Mouse (Mus musculus) liver, embryonic 14.5 days (tissue): ENCODE measurements at regions not wholly inside any gene's neighbourhood (a gene's known extent, or its start where the extent isn't known, plus 50 kb on each side); places are given as distances from the start of the nearest gene placed in this dataset.

Experiments
- ATAC-seq: fragments of 200-750 bp; cut with Nextera tagmentation; 2 replicates; pipeline ENCODE4 v1.8.0; 2017; ENCODE audit warnings: moderate number of reproducible peaks, mild to moderate bottlenecking, moderate library complexity; ENCODE audit not compliant: insufficient read depth
- DNase-seq, 3 experiments: peaks; one replicate each; pipeline ENCODE4 v3.0.0-alpha.2; 2012 to 2013; ENCODE audit warnings: low read depth in 3 of 3, low spot score in 3 of 3
- H3K27ac ChIP-seq: fragments of 300-500 bp; sonication (generic); 2 replicates; pipeline ENCODE4 v1.5.1; 2014; ENCODE audit warnings: moderate library complexity, mild to moderate bottlenecking, control low read depth, inconsistent platforms
- H3K27me3 ChIP-seq: fragments of 300-500 bp; sonication (generic); 2 replicates; pipeline ENCODE4 v1.6.1; 2014; ENCODE audit warnings: mild to moderate bottlenecking, low read length, moderate library complexity; ENCODE audit not compliant: control insufficient read depth, insufficient read depth
- H3K36me3 ChIP-seq: fragments of 300-500 bp; sonication (generic); replicated peaks from 2 replicates; pipeline ENCODE4 v1.6.1; 2014; ENCODE audit warnings: low read depth; ENCODE audit not compliant: control insufficient read depth, insufficient read depth
- H3K4me1 ChIP-seq, 2 experiments: fragments of 200-500 bp in 1 of 2; fragments of 300-500 bp in 1 of 2; sonication (generic) in 1 of 2; replicated peaks; 2 replicates each; pipeline ENCODE4 v1.6.1; 2012 to 2014; ENCODE audit warnings: antibody characterized with exemption in 1 of 2, inconsistent platforms in 1 of 2, low read length in 1 of 2; ENCODE audit not compliant: control insufficient read depth in 2 of 2, insufficient read depth in 2 of 2
- H3K4me2 ChIP-seq: fragments of 300-500 bp; sonication (generic); 2 replicates; pipeline ENCODE4 v1.6.1; 2014; ENCODE audit warnings: low read depth, mild to moderate bottlenecking, control low read depth, moderate library complexity
- H3K4me3 ChIP-seq, 2 experiments: fragments of 200-500 bp in 1 of 2; fragments of 300-500 bp in 1 of 2; sonication (generic) in 1 of 2; 2 replicates each; pipeline ENCODE4 v1.5.1; 2012 to 2014; ENCODE audit warnings: low read depth in 2 of 2, low read length in 2 of 2, mild to moderate bottlenecking in 2 of 2, control low read depth in 1 of 2, inconsistent platforms in 1 of 2, moderate library complexity in 1 of 2; ENCODE audit not compliant: insufficient read depth in 1 of 2
- H3K9ac ChIP-seq: fragments of 300-500 bp; sonication (generic); replicated peaks from 2 replicates; pipeline ENCODE4 v1.6.1; 2014; ENCODE audit warnings: mild to moderate bottlenecking, control low read depth, moderate library complexity
- H3K9me3 ChIP-seq: fragments of 300-500 bp; sonication (generic); 2 replicates; pipeline ENCODE4 v1.6.1; 2016; ENCODE audit warnings: low read length, mixed read lengths; ENCODE audit not compliant: control insufficient read depth
- CTCF ChIP-seq: IDR thresholded peaks from 2 replicates; pipeline ENCODE4 v1.5.1; 2016; ENCODE audit warnings: antibody characterized with exemption, low read depth, control low read depth
- EP300 ChIP-seq: IDR thresholded peaks from 2 replicates; pipeline ENCODE4 v1.6.1; 2016; ENCODE audit warnings: antibody characterized with exemption, low read depth
- WGBS: fragments of 180-500 bp; shearing (Covaris S2); extraction: QIAGEN DNeasy Blood & Tissue Kit; methylation state at CpG from one replicate; pipeline ENCODE4 v1.1.7; 2014; ENCODE audit not compliant: insufficient replicate concordance; 5-methylcytosine and 5-hydroxymethylcytosine counted together

DNA sequence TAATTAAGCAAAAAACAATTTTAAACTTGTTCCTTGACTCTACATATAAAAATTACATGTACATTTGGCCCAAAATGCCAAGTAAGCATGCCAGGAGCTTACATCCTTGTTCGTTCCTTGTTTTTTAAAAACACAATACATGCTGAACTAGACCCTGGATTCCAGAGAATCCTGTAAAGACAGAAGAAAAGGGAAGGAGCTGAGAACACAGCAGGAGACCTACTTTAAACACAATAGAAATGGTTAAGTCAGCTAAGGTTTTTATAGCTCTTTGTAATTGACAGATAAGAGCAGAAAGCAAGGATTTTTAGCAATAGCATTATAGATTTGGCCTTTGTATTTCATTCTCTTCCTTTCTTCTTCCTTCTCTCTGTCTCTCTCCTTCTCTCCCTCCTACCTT, 292.5 kb upstream of the Meis2 start:
- Histone ChIP-seq H3K4me3 (no peak overlapping the region), H3K36me3 (no peaks in the 10 kb centered on the region), H3K9ac (no peak overlapping the region), H3K27me3 (no peaks in the 10 kb centered on the region), H3K4me1 (no peaks in the 10 kb centered on the region), H3K4me2 (no peak overlapping the region), H3K27ac (no peak overlapping the region), H3K9me3 (no peaks in the 10 kb centered on the region)
- DNase-seq (no peak), ATAC-seq (no peak)
- no peak for TF ChIP-seq CTCF
- no peak for TF ChIP-seq EP300
- WGBS = 41% methylated on average over 1 of the region's 1 CpGs

DNA sequence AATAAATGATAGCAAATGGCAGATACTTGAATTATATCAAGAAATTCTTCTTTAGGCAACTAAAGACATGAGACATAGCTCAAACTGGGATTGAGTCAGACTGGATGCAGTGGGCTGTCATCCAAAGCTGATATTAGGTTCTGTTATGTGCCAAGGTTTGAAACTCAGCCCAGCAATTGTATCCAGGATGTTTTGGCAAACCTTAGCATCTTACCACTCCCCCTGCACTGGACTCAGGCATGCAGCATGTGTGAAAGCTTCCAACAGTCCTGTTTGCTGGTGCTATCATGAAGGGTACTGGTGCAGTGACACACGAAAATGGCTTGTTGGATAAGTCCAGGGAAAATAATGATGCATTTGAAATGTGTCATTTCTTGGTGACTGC, 282.9 kb upstream of the Meis2 start:
- WGBS = 37% methylated on average over 1 of the region's 1 CpGs
- Histone ChIP-seq H3K36me3 (no peaks in the 10 kb centered on the region), H3K4me1 (no peaks in the 10 kb centered on the region), H3K9ac (no peak overlapping the region), H3K4me2 (no peak overlapping the region), H3K4me3 (no peak overlapping the region), H3K27me3 (no peaks in the 10 kb centered on the region), H3K27ac (no peak overlapping the region), H3K9me3 (no peaks in the 10 kb centered on the region)
- DNase-seq (no peak), ATAC-seq (no peak)
- no peak for TF ChIP-seq CTCF
- no peak for TF ChIP-seq EP300

DNA sequence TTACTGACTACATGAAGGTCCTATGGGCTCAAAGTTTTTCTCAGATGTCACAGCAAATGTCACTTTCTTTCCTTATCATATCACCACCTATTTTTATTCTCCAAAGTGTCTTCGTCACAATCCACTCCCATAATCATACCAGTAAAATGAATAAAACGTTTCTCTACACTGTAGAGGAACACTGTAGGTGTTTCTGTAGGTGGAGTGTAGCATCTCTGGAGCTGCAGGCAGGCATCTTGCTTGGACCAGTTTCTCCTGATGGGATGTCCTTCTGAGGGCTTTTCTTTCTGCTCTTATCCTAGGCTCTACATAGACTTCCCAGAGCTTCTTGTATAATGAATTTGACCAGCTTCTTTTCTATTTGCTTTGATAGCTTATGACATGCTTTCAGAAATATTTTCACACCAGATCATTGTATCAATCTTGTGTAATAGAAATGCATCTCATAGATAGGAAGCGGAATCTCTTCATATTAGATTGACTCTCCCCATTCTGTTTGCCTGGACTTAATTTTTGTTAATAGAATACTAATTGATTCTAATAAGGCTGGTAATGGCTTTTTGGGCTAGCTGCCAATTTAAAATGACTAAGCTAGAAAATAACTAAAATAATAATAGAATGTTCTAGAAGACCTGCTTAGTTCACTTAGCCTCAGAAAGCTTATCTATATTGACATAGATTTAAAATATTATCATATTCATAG, 282.3 kb upstream of the Meis2 start:
- Histone ChIP-seq H3K36me3 (no peaks in the 10 kb centered on the region), H3K9ac (no peak overlapping the region), H3K9me3 (no peaks in the 10 kb centered on the region), H3K27ac (no peak overlapping the region), H3K4me2 (no peak overlapping the region), H3K27me3 (no peaks in the 10 kb centered on the region), H3K4me3 (no peak overlapping the region), H3K4me1 (no peaks in the 10 kb centered on the region)
- WGBS = 48% methylated on average over 3 of the region's 3 CpGs
- no peak for TF ChIP-seq CTCF
- TF ChIP-seq EP300 = no peak
- ATAC-seq (no peak), DNase-seq (no peak)

DNA sequence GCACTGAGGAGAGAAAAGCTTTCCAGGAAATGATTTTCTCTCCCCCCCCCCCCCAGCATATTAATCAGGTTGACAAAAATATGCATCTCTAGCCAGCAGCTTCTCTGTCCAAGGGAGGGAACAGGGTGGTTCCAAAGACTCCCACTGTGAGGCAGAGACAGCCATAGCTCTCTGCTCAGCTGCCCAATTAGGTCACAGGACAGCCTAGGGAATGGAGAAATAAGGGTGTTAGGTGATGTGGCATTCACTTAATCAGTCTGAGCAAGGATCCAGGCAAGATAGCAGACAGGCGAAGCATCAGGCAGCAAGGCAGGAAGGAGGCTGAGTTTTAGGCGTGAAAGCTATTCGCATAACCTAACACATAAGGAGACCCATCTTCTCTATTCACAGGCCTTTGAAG, 266.2 kb upstream of the Meis2 start:
- Histone ChIP-seq H3K27me3 (no peaks in the 10 kb centered on the region), H3K4me1 (no peaks in the 10 kb centered on the region), H3K36me3 (no peaks in the 10 kb centered on the region), H3K9me3 (no peaks in the 10 kb centered on the region), H3K9ac (no peak overlapping the region), H3K27ac (no peak overlapping the region), H3K4me2 (no peak overlapping the region), H3K4me3 (no peak overlapping the region)
- WGBS = 58% methylated on average over 3 of the region's 3 CpGs
- DNase-seq = no peak
- TF ChIP-seq EP300 (no peak), CTCF (no peak)
- ATAC-seq = no peak

DNA sequence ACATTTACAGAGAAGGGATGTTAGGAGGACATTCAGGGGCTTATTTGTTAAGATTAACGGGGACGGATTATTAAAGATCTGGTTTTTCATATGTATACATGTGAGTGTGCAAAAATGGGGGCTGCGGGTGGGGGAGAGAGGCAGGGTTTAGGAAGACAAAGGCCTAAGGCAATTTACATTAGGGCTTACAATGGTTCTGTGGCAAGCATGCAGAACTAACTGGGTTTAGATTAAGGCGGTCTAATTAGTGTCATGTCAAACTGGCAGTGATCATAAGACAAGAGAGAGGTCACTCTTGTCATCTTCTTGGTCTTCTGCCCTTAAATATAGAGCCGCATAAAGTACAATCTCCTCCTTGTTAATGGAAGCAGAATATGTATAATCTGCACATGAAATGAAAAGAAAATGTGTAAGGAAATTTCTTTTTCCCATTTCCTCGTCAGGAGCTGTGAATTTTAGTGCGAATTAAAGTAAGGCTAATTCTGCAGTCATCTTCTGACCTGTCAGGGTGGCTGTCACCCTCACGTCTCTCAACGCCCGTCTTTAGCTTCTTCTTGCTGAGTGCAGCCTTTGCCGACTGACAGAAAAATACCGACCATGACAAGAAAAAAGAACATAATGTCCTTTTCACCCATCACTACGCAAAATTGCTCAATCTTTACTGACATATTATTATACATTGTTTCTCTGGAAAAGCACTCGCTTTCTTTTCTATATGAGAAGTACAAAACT, 256.6 kb upstream of the Meis2 start:
- ATAC-seq (no peak), DNase-seq (no peak)
- no peak for TF ChIP-seq EP300
- TF ChIP-seq CTCF = no peak
- H3K4me2 ChIP-seq = no peak overlapping the region
- no peak overlapping the region for H3K9ac ChIP-seq
- H3K36me3 ChIP-seq = no peaks in the 10 kb centered on the region
- H3K4me3 ChIP-seq = no peak overlapping the region
- no peaks in the 10 kb centered on the region for H3K4me1 ChIP-seq
- WGBS = 74% methylated on average over 14 of the region's 14 CpGs
- H3K27ac ChIP-seq = no peak overlapping the region
- H3K27me3 ChIP-seq = no peaks in the 10 kb centered on the region
- no peaks in the 10 kb centered on the region for H3K9me3 ChIP-seq
